Mouse (Mus musculus) erythroid progenitor cell, adult 5-6 weeks (primary cell): ENCODE data around the gene Pcf11. TPM values are rescaled to one million over a fixed set of nuclear protein-coding genes. Genes with fewer than 3 reads are reported as not detected.

ENCODE experiments used
- ATAC-seq: replicated peaks from 2 replicates; pipeline ENCODE4 v1.8.0; 2016; ENCODE audit warnings: moderate number of reproducible peaks, mild to moderate bottlenecking, moderate TSS enrichment, inconsistent platforms; ENCODE audit not compliant: poor library complexity, low FRiP score, severe bottlenecking
- total RNA-seq, 2 experiments: library from RNA; stranded (forward) in 1 of 2; stranded (reverse) in 1 of 2; fragments of 150-400 nt in 1 of 2; fragments of 186-747, 209-891 nt in 1 of 2; gene quantifications; 2 replicates each; pipeline versions ENCODE4 v1.2.3 to v1.2.4; 2015 to 2017; ENCODE audit warnings: low replicate concordance in 2 of 2

Gene Pcf11
- total RNA-seq (2015; ENCODE audit: low replicate concordance) (106 and 138 TPM in 2 replicates), total RNA-seq (2017; ENCODE audit: low replicate concordance) (120 and 148 TPM in 2 replicates)

GRCm38 (mm10) chr7:92669507-92670471 lies at the start of gene Pcf11:
Gene Pcf11 (minus strand): TSS chr7:92669934.
- peak; percentile 87 for ATAC-seq

- ATAC-seq: no peak
These were observed 45.3 kb upstream of the Pcf11 start for GRCm38 (mm10) chr7:92715055-92715454.

GRCm38 (mm10) chr7:92711593-92711992 lies 41.9 kb upstream of the Pcf11 start:
- no peak for ATAC-seq

GRCm38 (mm10) chr7:92709573-92709972 lies 39.8 kb upstream of the Pcf11 start:
- ATAC-seq: no peak

- no peak for ATAC-seq
These were observed 37.0 kb upstream of the Pcf11 start for GRCm38 (mm10) chr7:92706711-92707110.

- no peak for ATAC-seq
These were observed 35.8 kb upstream of the Pcf11 start for GRCm38 (mm10) chr7:92705534-92705933.

GRCm38 (mm10) chr7:92703661-92704060 lies 33.9 kb upstream of the Pcf11 start:
- ATAC-seq: no peak

GRCm38 (mm10) chr7:92698770-92699169 lies 29.0 kb upstream of the Pcf11 start:
- no peak for ATAC-seq

- ATAC-seq: no peak
These were observed 26.7 kb upstream of the Pcf11 start for GRCm38 (mm10) chr7:92696395-92696794.

GRCm38 (mm10) chr7:92689101-92689500 lies 19.4 kb upstream of the Pcf11 start:
- ATAC-seq: no peak

- no peak for ATAC-seq
These were observed 18.6 kb upstream of the Pcf11 start for GRCm38 (mm10) chr7:92688299-92688669.

GRCm38 (mm10) chr7:92687556-92688298 lies 18.0 kb upstream of the Pcf11 start:
- ATAC-seq: no peak

GRCm38 (mm10) chr7:92677346-92677745 lies 7.6 kb upstream of the Pcf11 start:
- ATAC-seq: no peak

GRCm38 (mm10) chr7:92675131-92675530 lies 5.4 kb upstream of the Pcf11 start:
- ATAC-seq: no peak

- peak; percentile 55 for ATAC-seq
These were observed 785 bp downstream of the Pcf11 start for GRCm38 (mm10) chr7:92668791-92669506.

GRCm38 (mm10) chr7:92666274-92666820 lies 3.4 kb downstream of the Pcf11 start:
- ATAC-seq: no peak

GRCm38 (mm10) chr7:92658050-92658449 lies 11.7 kb downstream of the Pcf11 start:
- no peak for ATAC-seq

- no peak for ATAC-seq
These were observed 13.3 kb downstream of the Pcf11 start for GRCm38 (mm10) chr7:92656386-92656785.

- no peak for ATAC-seq
These were observed 16.4 kb downstream of the Pcf11 start for GRCm38 (mm10) chr7:92653329-92653728.

- ATAC-seq: no peak
These were observed 21.9 kb downstream of the Pcf11 start for GRCm38 (mm10) chr7:92647790-92648189.
